Mouse (Mus musculus) hindbrain, embryonic 10.5 days (tissue): ENCODE results near the gene Itga6. TPM values are rescaled to one million over a fixed set of nuclear protein-coding genes. Genes with fewer than 3 reads are reported as not detected.

Source experiments
- DNase-seq: peaks from one replicate; pipeline ENCODE4 v3.0.0-alpha.2; 2017; ENCODE audit warnings: low spot score
- H3K27ac ChIP-seq: fragments of 300-500 bp; sonication (generic); 2 replicates; pipeline ENCODE4 v1.5.1; 2016; ENCODE audit warnings: mild to moderate bottlenecking, moderate library complexity
- H3K27me3 ChIP-seq: fragments of 300-500 bp; sonication (generic); 2 replicates; pipeline ENCODE4 v1.6.1; 2016; ENCODE audit warnings: mild to moderate bottlenecking; ENCODE audit not compliant: poor library complexity, insufficient read depth, severe bottlenecking
- H3K36me3 ChIP-seq: fragments of 300-500 bp; sonication (generic); 2 replicates; pipeline ENCODE4 v1.6.1; 2016; ENCODE audit warnings: mild to moderate bottlenecking, moderate library complexity
- H3K4me1 ChIP-seq: fragments of 300-500 bp; sonication (generic); replicated peaks from 2 replicates; pipeline ENCODE4 v1.6.1; 2016; ENCODE audit warnings: mild to moderate bottlenecking
- H3K4me3 ChIP-seq: fragments of 300-500 bp; sonication (generic); 2 replicates; pipeline ENCODE4 v1.5.1; 2016; ENCODE audit warnings: mild to moderate bottlenecking, moderate library complexity
- H3K9me3 ChIP-seq: fragments of 300-500 bp; sonication (generic); 2 replicates; pipeline ENCODE4 v1.6.1; 2016; ENCODE audit warnings: mild to moderate bottlenecking, moderate library complexity
- WGBS: fragments of 180-500 bp; shearing (Covaris S2); methylation state at CpG from one replicate; pipeline ENCODE4 v1.1.7; 2016; 5-methylcytosine and 5-hydroxymethylcytosine counted together
- polyA plus RNA-seq: library from polyadenylated mRNA; unstranded; fragments of >200 nt; fragmentation: Nextera tagmentation; extraction: Ambion mirVana; gene quantifications from 2 replicates; pipeline ENCODE4 v1.2.1, GENCODE M21; 2016

The Itga6 gene
- polyA plus RNA-seq, 1 experiment from 2014 or later = 19.5 TPM

GRCm38 (mm10) chr2:71802131-71802530 lies 56.7 kb downstream of the Itga6 start:
- no peaks in the 10 kb centered on the region for H3K9me3 ChIP-seq
- H3K27me3 ChIP-seq = no peaks in the 10 kb centered on the region
- 81% methylated on average over 4 of the region's 4 CpGs for WGBS
- no peaks in the 10 kb centered on the region for H3K36me3 ChIP-seq
- H3K4me3 ChIP-seq = no peak overlapping the region
- H3K27ac ChIP-seq = no peak overlapping the region
- H3K4me1 ChIP-seq = peaks cover 21% of the 10 kb centered on the region
- DNase-seq = no peak

GRCm38 (mm10) chr2:71805120-71805519 lies 59.7 kb downstream of the Itga6 start:
- Histone ChIP-seq H3K27me3 (no peaks in the 10 kb centered on the region), H3K4me1 (peaks cover 26% of the 10 kb centered on the region), H3K4me3 (no peak overlapping the region), H3K36me3 (no peaks in the 10 kb centered on the region), H3K27ac (no peak overlapping the region), H3K9me3 (no peaks in the 10 kb centered on the region)
- 88% methylated on average over 7 of the region's 7 CpGs for WGBS
- no peak for DNase-seq

GRCm38 (mm10) chr2:71805611-71806567 lies 60.5 kb downstream of the Itga6 start:
- no peak overlapping the region for H3K27ac ChIP-seq
- H3K4me3 ChIP-seq = no peak overlapping the region
- no peaks in the 10 kb centered on the region for H3K9me3 ChIP-seq
- H3K27me3 ChIP-seq = no peaks in the 10 kb centered on the region
- 78% methylated on average over 11 of the region's 11 CpGs for WGBS
- no peak for DNase-seq
- H3K36me3 ChIP-seq = no peaks in the 10 kb centered on the region
- H3K4me1 ChIP-seq = peaks cover 26% of the 10 kb centered on the region

- H3K27ac ChIP-seq = no peak overlapping the region
- no peaks in the 10 kb centered on the region for H3K36me3 ChIP-seq
- H3K4me1 ChIP-seq = peaks cover 42% of the 10 kb centered on the region
- H3K27me3 ChIP-seq = no peaks in the 10 kb centered on the region; the same call in 1 of the 2 replicates
- H3K9me3 ChIP-seq = no peaks in the 10 kb centered on the region
- no peak for DNase-seq
- H3K4me3 ChIP-seq = no peak overlapping the region
- WGBS = 86% methylated on average over 10 of the region's 10 CpGs
Measured at GRCm38 (mm10) chr2:71809289-71809860, 64.0 kb downstream of the Itga6 start.

GRCm38 (mm10) chr2:71810010-71810409 lies 64.6 kb downstream of the Itga6 start:
- WGBS = 92% methylated on average over 11 of the region's 11 CpGs
- Histone ChIP-seq H3K27ac (no peak overlapping the region), H3K4me3 (no peak overlapping the region), H3K4me1 (peaks cover 49% of the 10 kb centered on the region), H3K27me3 (no peaks in the 10 kb centered on the region; the same call in 1 of the 2 replicates), H3K9me3 (no peaks in the 10 kb centered on the region), H3K36me3 (no peaks in the 10 kb centered on the region)
- no peak for DNase-seq

- Histone ChIP-seq H3K27ac (no peak overlapping the region), H3K36me3 (no peaks in the 10 kb centered on the region), H3K27me3 (no peaks in the 10 kb centered on the region; the same call in 1 of the 2 replicates), H3K9me3 (no peaks in the 10 kb centered on the region), H3K4me1 (peaks cover 49% of the 10 kb centered on the region), H3K4me3 (no peak overlapping the region)
- DNase-seq = no peak
- 76% methylated on average over 6 of the region's 6 CpGs for WGBS
Measured at GRCm38 (mm10) chr2:71810906-71811305, 65.5 kb downstream of the Itga6 start.

GRCm38 (mm10) chr2:71812221-71813021 lies 67.0 kb downstream of the Itga6 start:
- Histone ChIP-seq H3K4me1 (peaks cover 50% of the 10 kb centered on the region), H3K27ac (peak overlapping the region; percentile 2; the same call in 1 of the 2 replicates), H3K9me3 (no peaks in the 10 kb centered on the region), H3K27me3 (no peaks in the 10 kb centered on the region; the same call in 1 of the 2 replicates), H3K4me3 (no peak overlapping the region), H3K36me3 (no peaks in the 10 kb centered on the region)
- 56% methylated on average over 12 of the region's 12 CpGs for WGBS
- peak; percentile 80 for DNase-seq

- Histone ChIP-seq H3K27ac (no peak overlapping the region), H3K4me3 (no peak overlapping the region), H3K36me3 (no peaks in the 10 kb centered on the region), H3K27me3 (no peaks in the 10 kb centered on the region; the same call in 1 of the 2 replicates), H3K4me1 (peaks cover 47% of the 10 kb centered on the region), H3K9me3 (no peaks in the 10 kb centered on the region)
- no peak for DNase-seq
- WGBS = 81% methylated on average over 9 of the region's 9 CpGs
Measured at GRCm38 (mm10) chr2:71813022-71813358, 67.6 kb downstream of the Itga6 start.

GRCm38 (mm10) chr2:71813371-71813770 lies 68.0 kb downstream of the Itga6 start:
- Histone ChIP-seq H3K4me1 (peaks cover 47% of the 10 kb centered on the region), H3K9me3 (no peaks in the 10 kb centered on the region), H3K27me3 (no peaks in the 10 kb centered on the region; the same call in 1 of the 2 replicates), H3K27ac (no peak overlapping the region), H3K4me3 (no peak overlapping the region), H3K36me3 (no peaks in the 10 kb centered on the region)
- DNase-seq = no peak
- 71% methylated on average over 8 of the region's 8 CpGs for WGBS

- DNase-seq = no peak
- Histone ChIP-seq H3K4me3 (no peak overlapping the region), H3K9me3 (no peaks in the 10 kb centered on the region), H3K4me1 (peaks cover 47% of the 10 kb centered on the region), H3K36me3 (no peaks in the 10 kb centered on the region), H3K27ac (no peak overlapping the region), H3K27me3 (no peaks in the 10 kb centered on the region; the same call in 1 of the 2 replicates)
- WGBS = 45% methylated on average over 3 of the region's 3 CpGs
Measured at GRCm38 (mm10) chr2:71814016-71814415, 68.6 kb downstream of the Itga6 start.

- Histone ChIP-seq H3K27me3 (no peaks in the 10 kb centered on the region; the same call in 1 of the 2 replicates), H3K9me3 (no peaks in the 10 kb centered on the region), H3K27ac (no peak overlapping the region), H3K4me3 (no peak overlapping the region), H3K36me3 (no peaks in the 10 kb centered on the region), H3K4me1 (peaks cover 47% of the 10 kb centered on the region)
- 24% methylated on average over 5 of the region's 5 CpGs for WGBS
- no peak for DNase-seq
Measured at GRCm38 (mm10) chr2:71815279-71815678, 69.9 kb downstream of the Itga6 start.

- H3K4me1 ChIP-seq = peaks cover 47% of the 10 kb centered on the region
- no peaks in the 10 kb centered on the region for H3K9me3 ChIP-seq
- H3K36me3 ChIP-seq = no peaks in the 10 kb centered on the region
- WGBS = 44% methylated on average over 14 of the region's 14 CpGs
- H3K27me3 ChIP-seq = no peaks in the 10 kb centered on the region; the same call in 1 of the 2 replicates
- H3K27ac ChIP-seq = no peak overlapping the region
- no peak overlapping the region for H3K4me3 ChIP-seq
- peak; percentile 49 for DNase-seq
Measured at GRCm38 (mm10) chr2:71816391-71817041, 71.1 kb downstream of the Itga6 start.
